Mouse (Mus musculus) stomach, postnatal 0 days (tissue): ENCODE measurements around the gene Defa23.
"Not testable (repeated sequence)": the region's sequence is repeated elsewhere in the genome, so short reads cannot be mapped to it uniquely, and the experiment has no call there.

ENCODE experiments used
- CTCF ChIP-seq: IDR thresholded peaks from 2 replicates; pipeline ENCODE4 v1.5.1; 2016; ENCODE audit warnings: antibody characterized with exemption, low read depth, mild to moderate bottlenecking, moderate library complexity
- EP300 ChIP-seq: optimal IDR thresholded peaks from 2 replicates; pipeline ENCODE3; 2016; ENCODE audit warnings: antibody characterized with exemption

DNA sequence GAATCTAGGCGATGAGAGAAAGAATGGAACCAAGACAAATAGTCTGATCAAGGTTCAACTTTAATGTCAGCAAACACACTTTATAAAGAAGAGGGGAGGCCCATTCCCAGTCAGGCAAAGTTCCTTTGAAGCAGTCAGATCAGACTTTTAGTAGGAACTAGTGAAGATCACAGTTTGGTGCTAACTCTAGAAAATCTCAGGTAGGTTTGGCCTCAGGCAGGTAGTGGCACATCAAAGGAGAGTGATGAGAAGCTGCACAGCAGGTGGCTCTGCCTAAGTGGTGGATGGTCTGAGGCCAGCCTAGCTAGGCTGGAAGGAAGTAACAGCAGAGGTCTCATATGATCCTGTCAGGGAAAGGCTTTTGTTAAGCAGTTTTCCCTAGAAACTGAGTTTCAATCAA is 44.3 kb upstream of the Defa23 start:
- not testable (repeated sequence) for TF ChIP-seq CTCF, EP300
